Mouse (Mus musculus) layer of hippocampus, postnatal 14 days (tissue): ENCODE measurements at regions not wholly inside any gene's neighbourhood (a gene's known extent, or its start where the extent isn't known, plus 50 kb on each side); places are given as distances from the start of the nearest gene placed in this dataset.

Experiments
- DNase-seq, 2 experiments: peaks; one replicate each; pipeline ENCODE4 v3.0.0; 2021 to 2022; ENCODE audit warnings: low spot score in 2 of 2, mixed read lengths in 1 of 2

- DNase-seq: no peak
Measured at GRCm38 (mm10) chr3:56302346-56303185, 119.1 kb upstream of the Nbea start.

- DNase-seq: peak; percentile 9 to 70
Measured at GRCm38 (mm10) chr3:56300769-56301168, 117.3 kb upstream of the Nbea start.

GRCm38 (mm10) chr3:56295578-56295977 lies 112.1 kb upstream of the Nbea start:
- DNase-seq: no peak

- no peak for DNase-seq
Measured at GRCm38 (mm10) chr3:56281507-56281906, 98.0 kb upstream of the Nbea start.

- DNase-seq: no peak
Measured at GRCm38 (mm10) chr3:56280330-56280957, 96.9 kb upstream of the Nbea start.

GRCm38 (mm10) chr3:56272587-56272986 lies 89.1 kb upstream of the Nbea start:
- no peak for DNase-seq

- DNase-seq: no peak
Measured at GRCm38 (mm10) chr3:56270241-56270830, 86.8 kb upstream of the Nbea start.

GRCm38 (mm10) chr3:56261800-56262561 lies 78.5 kb upstream of the Nbea start:
- DNase-seq: no peak

GRCm38 (mm10) chr3:56256271-56256670 lies 72.8 kb upstream of the Nbea start:
- DNase-seq: no peak

GRCm38 (mm10) chr3:56244370-56244769 lies 60.9 kb upstream of the Nbea start:
- no peak for DNase-seq

GRCm38 (mm10) chr3:56238228-56238627 lies 54.7 kb upstream of the Nbea start:
- no peak for DNase-seq

GRCm38 (mm10) chr3:56236163-56236562 lies 52.7 kb upstream of the Nbea start:
- DNase-seq: no peak
